Mouse (Mus musculus): Measurements from ENCODE around the gene Sema3b.
"Not testable (repeated sequence)": the region's sequence is repeated elsewhere in the genome, so short reads cannot be mapped to it uniquely, and the experiment has no call there.

Gene Sema3b

GRCm38 (mm10) chr9:107587833-107588639 is 21.0 kb downstream of the Sema3b start:
- DNase-seq: no peak

- DNase-seq: peak; percentile 99
Observed at GRCm38 (mm10) chr9:107586974-107587832, 21.8 kb downstream of the Sema3b start, which contains the start of gene Ifrd2. Gene Ifrd2, plus strand, starts transcription at chr9:107587642.

GRCm38 (mm10) chr9:107586504-107586903 is 22.5 kb downstream of the Sema3b start:
- peak; percentile 67 for DNase-seq

GRCm38 (mm10) chr9:107583174-107583573 is 25.9 kb downstream of the Sema3b start:
- DNase-seq: no peak

GRCm38 (mm10) chr9:107582509-107583062 is 26.4 kb downstream of the Sema3b start:
- DNase-seq: no peak

- DNase-seq: no peak
Observed at GRCm38 (mm10) chr9:107581584-107581983, 27.4 kb downstream of the Sema3b start.

- peak; percentile 91 for DNase-seq
Observed at GRCm38 (mm10) chr9:107580501-107581317, 28.3 kb downstream of the Sema3b start, which contains the start of gene Hyal3. Gene Hyal3, plus strand, starts transcription at chr9:107580818.

- DNase-seq: no peak
Observed at GRCm38 (mm10) chr9:107579023-107579900, 29.8 kb downstream of the Sema3b start.

GRCm38 (mm10) chr9:107578587-107578986 is 30.4 kb downstream of the Sema3b start, which contains the start of gene Naa80:
Gene Naa80, plus strand, starts transcription at chr9:107578887.
- no peak for DNase-seq

- no peak for DNase-seq
Observed at GRCm38 (mm10) chr9:107577871-107578270, 31.2 kb downstream of the Sema3b start.

GRCm38 (mm10) chr9:107576357-107577107 is 32.5 kb downstream of the Sema3b start, which contains the start of gene Hyal1:
Gene Hyal1, plus strand, starts transcription at chr9:107576927.
- DNase-seq: no peak

- no peak for DNase-seq
Observed at GRCm38 (mm10) chr9:107575579-107576356, 33.3 kb downstream of the Sema3b start.

- not testable (repeated sequence) for DNase-seq
Observed at GRCm38 (mm10) chr9:107573774-107574173, 35.3 kb downstream of the Sema3b start.

- DNase-seq: no peak
Observed at GRCm38 (mm10) chr9:107572327-107572662, 36.7 kb downstream of the Sema3b start.

- DNase-seq: no peak
Observed at GRCm38 (mm10) chr9:107571534-107572326, 37.3 kb downstream of the Sema3b start.

GRCm38 (mm10) chr9:107570845-107571244 is 38.2 kb downstream of the Sema3b start:
- DNase-seq: no peak

- no peak for DNase-seq
Observed at GRCm38 (mm10) chr9:107570016-107570415, 39.0 kb downstream of the Sema3b start.

- DNase-seq: no peak
Observed at GRCm38 (mm10) chr9:107569270-107569669, 39.8 kb downstream of the Sema3b start.

All from cerebellum, adult 11-12 months (tissue).